Mouse (Mus musculus) yolk sac, embryonic 10.5 days (tissue): ENCODE data around the gene Cacng5.
A peak's percentile ranks its signal among the peaks of the same experiment; 100 is the strongest.

Experiments used
- DNase-seq: peaks from one replicate; pipeline ENCODE4 v3.0.0-alpha.2; 2017; ENCODE audit warnings: low spot score

The Cacng5 gene

DNA sequence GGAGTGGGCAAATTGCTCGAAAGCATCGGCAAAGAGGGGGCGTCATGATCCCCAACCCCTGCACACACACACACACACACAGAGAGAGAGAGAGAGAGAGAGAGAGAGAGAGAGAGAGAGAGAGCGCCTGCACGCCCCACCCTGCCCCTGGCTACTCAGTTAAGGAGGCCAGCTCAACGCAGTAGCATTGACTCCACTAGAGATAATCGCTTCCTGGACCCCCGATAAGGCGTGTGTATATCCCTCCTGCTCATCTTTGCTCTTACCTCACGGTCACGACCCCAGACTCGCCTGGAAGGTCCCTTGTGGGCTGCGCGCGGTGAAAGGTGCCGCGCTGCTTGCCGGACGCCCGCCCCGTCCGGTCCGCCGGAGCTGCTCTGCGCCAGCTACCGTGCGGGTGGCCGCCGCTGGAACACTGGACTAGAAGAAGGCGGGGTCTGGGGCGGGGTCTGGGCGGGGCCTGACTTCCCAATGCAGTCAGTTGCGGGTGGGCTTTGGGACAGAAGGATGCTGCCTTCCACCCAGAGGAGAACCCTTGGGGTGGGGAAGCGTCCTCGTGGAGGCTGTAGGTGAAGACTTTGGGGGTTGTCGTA is at the start of gene Cacng5:
Gene Cacng5 (minus strand): TSS at position 422 of the 593 bp plus-strand sequence.
- peak; percentile 53 for DNase-seq

DNA sequence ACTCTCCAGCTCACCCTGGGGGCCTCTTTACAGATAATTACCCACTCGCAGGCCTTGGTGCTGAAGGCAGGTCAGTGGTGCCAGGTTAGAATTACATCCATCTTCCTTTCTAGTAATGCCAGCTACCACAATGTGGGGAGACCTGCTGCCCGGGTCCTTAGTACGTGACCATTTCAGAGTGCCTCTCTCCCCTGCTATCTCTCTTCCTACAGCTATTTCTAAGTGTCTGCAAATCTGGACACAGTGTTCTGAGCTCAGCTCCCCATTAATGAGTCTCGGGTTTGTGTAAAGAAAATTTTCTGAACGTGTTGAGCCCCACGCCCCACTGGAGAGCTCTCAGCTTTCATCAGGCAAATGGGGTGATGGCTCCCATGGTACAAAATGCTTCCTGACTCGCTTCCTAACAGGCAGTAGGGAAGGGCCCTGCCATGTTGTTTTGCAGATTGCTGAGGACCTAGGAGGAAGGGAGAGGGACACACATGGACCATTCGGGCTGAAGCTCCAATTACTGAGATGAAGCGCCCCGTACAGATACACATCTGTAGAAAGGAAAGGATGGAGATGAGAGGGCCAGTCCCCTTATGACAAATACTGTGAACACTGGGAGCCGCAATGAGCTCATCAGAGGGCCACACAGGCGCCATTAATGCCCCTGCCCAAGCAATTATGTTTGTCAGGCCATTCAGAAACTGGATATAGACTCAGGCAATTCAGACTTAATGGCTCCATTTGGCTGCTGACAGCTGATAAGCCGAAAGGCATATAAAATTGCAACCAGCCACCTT is 42.9 kb upstream of the Cacng5 start:
- no peak for DNase-seq

DNA sequence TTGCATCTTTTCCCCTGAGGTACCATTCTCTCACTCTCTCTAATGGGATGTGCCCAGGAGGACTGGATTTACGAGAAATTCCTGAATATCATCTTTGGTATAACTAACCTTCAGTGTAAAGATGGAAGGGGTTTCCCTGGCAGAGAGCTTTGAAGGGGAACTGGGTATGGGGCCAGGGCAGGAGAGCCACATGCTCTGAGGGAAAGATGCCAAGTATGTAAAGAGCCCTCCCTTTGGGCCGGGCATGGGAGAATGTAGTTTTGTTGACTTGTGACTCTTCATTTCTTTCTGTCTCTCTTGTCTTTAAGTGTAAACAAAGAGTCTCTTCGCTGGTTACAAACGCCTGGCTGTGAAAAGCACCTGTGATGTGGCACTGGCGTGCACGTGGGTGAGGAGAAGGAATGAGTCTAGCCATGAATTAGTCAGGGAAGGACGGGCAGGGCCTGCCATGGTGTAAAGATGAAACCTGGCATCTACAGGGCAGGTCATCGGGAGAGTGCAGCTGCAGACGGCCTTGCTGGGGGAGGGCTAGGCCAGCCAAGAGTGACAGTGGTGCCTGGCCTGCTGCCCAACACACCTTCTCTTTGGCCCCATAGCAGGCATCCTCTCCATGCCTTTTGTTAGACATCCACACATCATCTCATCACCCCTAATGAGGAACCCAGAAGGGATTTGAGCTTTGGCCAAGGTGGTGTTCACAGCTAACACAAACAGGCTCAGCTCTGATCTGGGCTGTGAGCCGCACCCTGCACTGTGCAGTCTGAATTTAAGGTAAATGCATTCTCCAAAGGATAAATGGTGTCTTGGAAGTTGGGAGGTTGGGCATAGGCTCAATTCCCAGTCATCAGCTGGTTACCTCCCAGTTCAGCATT is 40.6 kb upstream of the Cacng5 start:
- DNase-seq = no peak

- no peak for DNase-seq
These were observed 36.6 kb upstream of the Cacng5 start for GRCm38 (mm10) chr11:107951431-107951830.

DNA sequence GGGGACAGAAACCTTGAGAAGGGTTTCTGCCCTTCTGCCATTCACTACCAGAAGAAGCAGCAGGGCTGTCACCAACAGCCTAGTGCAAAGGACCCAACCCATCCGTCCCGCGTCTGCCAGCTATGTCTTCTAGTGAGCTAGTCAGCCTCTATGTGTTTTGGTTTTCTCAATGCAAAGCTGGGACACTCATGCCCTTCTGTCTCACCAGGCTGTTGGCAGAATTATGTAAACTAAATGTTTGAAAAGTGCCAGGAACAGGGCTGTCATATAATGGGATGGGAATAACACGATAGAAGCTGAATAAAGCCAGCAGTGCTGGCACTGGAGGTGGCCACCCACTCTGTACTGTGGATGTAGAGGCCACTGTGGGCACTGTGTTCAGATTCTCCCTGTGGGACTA is 35.8 kb upstream of the Cacng5 start:
- no peak for DNase-seq

DNA sequence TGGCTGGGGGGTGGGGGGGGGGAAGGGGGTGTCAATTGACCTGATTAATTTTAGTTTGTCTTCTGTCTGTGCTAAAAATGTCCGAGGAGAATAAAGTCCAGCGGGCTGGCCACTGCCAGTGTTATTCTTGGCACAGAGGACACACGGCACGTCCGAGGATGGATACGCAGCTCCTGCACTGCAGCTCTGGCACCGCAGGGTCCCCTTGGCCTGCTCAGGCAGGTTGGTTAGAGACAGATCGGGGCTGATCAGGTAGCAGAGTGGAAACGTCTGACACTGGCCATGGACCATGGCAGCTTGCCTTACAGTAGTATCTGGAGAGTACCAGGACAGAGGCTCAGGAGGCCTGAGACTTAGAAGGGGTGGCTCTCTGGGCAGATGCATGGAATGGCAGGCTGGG is 35.4 kb upstream of the Cacng5 start:
- no peak for DNase-seq

GRCm38 (mm10) chr11:107947951-107948350 is 33.1 kb upstream of the Cacng5 start:
- DNase-seq = no peak

DNA sequence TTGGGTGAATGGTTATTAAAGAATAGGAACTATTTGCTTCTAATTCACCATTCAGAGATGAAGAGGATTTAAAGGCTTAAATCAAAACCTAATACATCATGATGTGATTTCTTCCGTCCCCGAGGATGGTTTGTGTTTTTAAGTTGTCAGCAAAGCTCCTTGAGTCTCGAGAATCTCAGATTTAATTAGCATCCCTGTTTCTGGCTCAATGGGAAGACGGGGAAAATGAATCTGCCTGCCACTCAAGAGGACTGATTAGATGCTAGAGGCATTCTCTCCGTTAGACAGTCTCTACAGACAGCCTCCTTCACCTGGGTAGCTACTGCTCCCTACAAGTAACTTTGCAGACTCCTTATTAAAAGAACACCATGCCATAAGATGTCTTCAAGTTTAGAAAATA is 32.0 kb upstream of the Cacng5 start:
- DNase-seq = no peak

DNA sequence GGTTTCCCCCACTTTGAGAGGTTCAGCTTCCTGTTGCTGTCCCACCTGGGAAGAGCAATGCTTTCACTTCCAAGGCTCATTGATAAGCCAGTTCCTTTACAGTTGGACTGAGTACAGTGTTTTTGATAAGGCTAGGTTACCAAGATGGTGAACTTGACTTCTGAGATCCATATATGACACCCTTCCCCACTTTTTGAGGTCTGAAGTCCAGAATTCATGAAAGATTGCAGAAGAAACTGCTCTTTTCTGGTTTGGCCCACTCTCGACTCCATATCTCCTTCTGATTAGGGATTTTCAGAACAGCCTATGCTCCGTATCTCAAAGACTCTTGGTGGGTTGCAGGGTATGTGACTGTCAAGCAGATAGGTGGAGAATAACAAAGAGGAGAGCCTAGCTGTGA is 22.1 kb upstream of the Cacng5 start:
- no peak for DNase-seq

DNA sequence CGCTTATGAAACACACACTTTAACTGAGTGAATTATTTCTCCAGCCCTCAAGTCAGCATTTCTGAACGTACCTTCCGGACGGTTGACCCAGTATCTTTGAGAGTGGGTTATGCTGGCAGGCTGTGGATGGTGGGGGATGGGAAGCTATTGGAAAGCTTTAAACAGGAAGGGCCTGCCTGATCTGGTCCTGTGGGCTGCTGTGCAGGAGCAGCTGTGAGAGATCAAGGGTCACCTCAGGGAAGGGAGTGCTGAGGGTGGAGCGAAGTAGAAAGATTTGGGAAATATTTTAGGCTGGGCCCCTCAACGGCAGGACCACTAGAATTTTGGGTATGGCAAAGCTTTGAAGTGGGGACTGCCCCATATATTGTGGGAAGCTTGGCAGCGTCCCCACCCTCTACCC is 16.9 kb upstream of the Cacng5 start:
- DNase-seq = no peak

DNA sequence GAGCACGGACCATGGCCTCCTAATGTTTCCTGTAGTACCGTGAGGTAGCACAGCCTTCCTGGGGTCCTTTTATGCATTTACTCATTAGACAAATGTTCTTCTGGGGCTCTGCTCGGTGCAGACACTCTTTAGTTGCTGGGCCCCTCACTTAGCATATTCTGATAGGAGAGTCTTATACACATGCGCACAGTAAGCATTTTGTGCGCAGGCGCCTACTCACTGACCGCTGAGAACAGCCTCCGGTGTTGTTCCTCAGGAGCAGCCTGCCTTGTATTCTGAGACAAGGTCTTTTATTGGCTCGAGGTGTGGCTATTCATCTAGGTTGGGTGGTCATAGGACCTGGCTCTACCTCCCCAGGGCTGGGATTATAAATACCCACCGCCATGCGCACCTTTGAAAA is 16.4 kb upstream of the Cacng5 start:
- DNase-seq = no peak

- no peak for DNase-seq
These were observed 14.9 kb upstream of the Cacng5 start for GRCm38 (mm10) chr11:107929712-107930111.

DNA sequence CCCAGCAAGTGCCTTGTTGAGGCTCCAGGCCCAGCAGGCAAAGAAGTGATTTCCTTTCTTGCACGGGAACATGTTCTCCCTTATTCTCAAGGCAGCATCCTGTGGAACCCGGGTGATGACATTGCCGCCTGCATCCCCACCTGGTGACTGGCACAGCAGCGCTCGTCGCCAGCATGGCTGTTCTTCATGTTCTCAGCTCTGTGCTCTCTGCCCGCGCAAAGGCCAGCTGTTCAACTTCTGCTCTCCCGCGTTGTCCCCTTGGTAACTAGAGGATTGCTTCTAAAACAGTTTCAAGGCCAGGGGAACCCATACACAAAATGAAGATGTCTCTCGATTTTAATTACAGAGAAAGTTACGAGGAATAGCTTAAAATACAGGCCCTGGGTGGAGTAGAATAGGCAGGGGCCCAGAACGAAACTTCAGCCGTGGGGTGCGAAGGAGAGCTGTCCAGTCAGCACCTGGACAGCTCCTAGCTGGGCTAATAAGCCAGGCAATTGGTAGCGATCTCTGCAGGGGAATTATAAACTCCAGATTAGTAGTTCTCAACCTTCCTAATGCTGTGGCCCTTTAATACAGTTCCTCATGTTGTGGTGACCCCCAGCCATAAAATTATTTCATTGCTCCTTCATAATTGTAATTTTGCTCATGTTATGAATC is 5.1 kb upstream of the Cacng5 start:
- DNase-seq = peak; percentile 12

DNA sequence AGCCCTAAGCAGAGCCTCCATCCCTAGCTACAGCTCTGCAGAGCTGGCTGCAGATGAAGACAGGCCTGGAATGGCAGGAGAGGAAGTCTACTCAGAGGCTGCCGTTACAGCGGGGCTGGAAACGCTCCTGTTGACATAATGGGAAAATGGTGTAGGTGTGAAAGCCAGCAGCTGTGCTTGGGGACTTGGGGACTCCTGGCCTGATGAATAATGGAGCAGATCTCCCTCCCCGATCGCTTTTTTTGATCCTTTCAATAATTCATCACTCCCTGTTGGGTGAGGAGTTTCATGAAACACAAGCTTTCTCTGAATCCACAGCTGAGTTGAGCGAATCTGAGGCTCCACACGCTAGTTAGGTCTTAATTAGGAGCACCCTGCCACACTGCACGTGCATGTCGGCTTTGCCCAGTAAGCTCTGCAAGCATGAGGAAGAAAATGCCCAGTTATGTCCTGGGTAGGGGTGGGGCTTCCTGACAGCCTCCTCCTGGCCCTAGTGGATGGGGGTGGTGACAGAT is 2.9 kb upstream of the Cacng5 start:
- DNase-seq = no peak

DNA sequence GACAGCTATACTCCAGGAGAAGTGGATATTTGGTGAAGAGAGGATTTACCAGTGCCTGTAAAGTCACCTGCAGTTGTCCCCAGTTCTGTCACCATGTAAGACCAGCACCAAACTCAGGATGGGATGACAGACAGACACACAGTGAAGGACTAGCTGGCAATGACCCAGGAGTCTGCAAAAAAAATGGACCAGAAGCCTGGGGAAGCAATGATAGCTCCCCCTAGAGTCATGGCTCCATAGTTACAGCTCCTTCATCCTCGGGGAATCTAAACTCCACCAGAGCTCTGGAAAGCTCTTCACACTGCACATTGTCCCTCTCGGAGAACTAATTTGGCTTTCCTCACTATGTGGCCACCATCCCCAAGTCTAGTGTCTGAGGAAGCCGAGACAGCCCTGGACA is 1.5 kb downstream of the Cacng5 start:
- no peak for DNase-seq

DNA sequence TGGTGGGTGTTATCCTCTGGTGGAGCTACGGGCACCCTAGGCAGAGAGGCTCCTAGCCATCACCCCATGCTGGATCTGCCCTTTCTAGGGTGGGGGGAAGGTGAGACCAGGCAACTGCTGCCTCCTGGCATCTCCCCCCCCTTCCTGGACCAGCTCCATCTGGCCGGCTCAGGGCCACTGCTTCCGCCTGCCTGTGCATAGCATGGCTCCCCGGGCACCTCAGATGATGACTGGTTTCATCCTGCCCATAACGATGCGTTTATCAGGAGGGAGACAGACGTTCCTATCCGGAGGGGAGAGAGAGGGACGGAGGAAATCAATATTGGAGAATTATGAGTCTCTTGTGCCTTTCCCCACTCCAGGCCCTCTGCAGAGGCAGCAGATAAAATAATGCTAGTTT is 9.5 kb downstream of the Cacng5 start:
- no peak for DNase-seq

DNA sequence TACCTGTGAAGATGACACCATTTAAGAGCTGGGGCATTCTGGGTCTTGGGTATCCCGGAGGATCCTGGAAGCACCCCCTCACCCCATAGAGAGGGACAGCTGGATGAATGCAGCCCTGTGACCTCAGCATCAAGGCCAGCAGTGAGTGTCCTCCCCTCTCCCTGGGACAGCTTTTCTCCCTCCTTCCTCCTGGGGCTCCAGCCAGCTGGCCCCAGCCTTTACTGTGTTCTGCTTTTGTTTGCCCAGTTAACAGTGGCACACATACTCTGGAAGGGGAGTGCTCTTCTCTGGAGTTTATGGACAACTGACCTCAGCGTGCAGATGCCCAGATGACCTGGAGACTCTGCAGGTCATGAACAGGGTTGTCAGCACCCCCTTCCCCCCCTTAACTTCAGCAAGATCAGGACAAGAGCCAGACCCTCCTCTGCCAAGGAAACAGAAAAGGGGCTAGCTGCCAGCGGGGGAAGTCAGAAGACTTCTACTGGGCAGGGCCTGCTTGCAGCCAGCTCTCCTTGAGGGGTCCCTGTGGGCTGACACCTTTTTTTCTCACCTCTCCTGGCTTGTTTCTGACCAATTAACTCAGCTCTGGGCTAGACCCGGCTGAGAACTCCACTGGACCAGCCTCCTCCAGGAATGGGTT is 10.8 kb downstream of the Cacng5 start:
- DNase-seq = no peak

DNA sequence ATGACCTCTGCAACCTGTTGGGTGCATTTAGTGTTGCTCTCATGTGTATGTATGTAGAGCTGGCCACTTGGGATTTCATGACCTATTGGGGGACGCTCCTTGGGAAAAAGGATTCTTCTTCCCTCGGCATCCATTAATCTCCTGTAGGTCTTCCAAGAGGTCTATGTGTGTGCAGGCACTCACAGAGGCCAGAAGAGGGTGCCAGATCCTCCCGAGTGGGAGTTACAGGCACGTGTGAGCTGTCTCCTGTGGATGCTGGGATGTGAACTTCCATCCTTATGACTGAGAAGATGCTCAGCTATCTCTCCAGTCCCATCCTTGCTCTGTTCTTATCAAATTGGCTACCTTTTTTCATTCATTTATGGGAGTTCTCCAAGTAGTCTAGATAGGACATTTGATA is 14.4 kb downstream of the Cacng5 start:
- no peak for DNase-seq

GRCm38 (mm10) chr11:107898698-107899097 is 16.2 kb downstream of the Cacng5 start:
- no peak for DNase-seq

GRCm38 (mm10) chr11:107895635-107896034 is 19.2 kb downstream of the Cacng5 start:
- DNase-seq = no peak

GRCm38 (mm10) chr11:107891377-107891776 is 23.5 kb downstream of the Cacng5 start:
- no peak for DNase-seq

- no peak for DNase-seq
These were observed 27.5 kb downstream of the Cacng5 start for GRCm38 (mm10) chr11:107887342-107887741.
